Mouse (Mus musculus) intestine, postnatal 0 days (tissue): ENCODE data around the gene Tmem151a. TPM values are rescaled to one million over a fixed set of nuclear protein-coding genes. Genes with fewer than 3 reads are reported as not detected.

ENCODE experiments used
- ATAC-seq: fragments of 200-750 bp; cut with Nextera tagmentation; 2 replicates; pipeline ENCODE4 v1.8.0; 2017; ENCODE audit warnings: mild to moderate bottlenecking, moderate TSS enrichment, moderate library complexity
- H3K27ac ChIP-seq: fragments of 300-500 bp; sonication (generic); 2 replicates; pipeline ENCODE4 v1.5.1; 2014; ENCODE audit warnings: mild to moderate bottlenecking, low read depth, low read length, moderate library complexity
- H3K27me3 ChIP-seq: fragments of 300-500 bp; sonication (generic); replicated peaks from 2 replicates; pipeline ENCODE4 v1.6.1; 2014; ENCODE audit warnings: low read length, mixed read lengths; ENCODE audit not compliant: control insufficient read depth, insufficient read depth
- H3K36me3 ChIP-seq: fragments of 300-500 bp; sonication (generic); 2 replicates; pipeline ENCODE4 v1.6.1; 2014; ENCODE audit warnings: mild to moderate bottlenecking, moderate library complexity; ENCODE audit not compliant: control insufficient read depth, insufficient read depth
- H3K4me1 ChIP-seq: fragments of 300-500 bp; sonication (generic); replicated peaks from 2 replicates; pipeline ENCODE4 v1.6.1; 2014; ENCODE audit warnings: antibody characterized with exemption, low read length, mixed read lengths; ENCODE audit not compliant: control insufficient read depth, insufficient read depth
- H3K4me2 ChIP-seq: fragments of 300-500 bp; sonication (generic); replicated peaks from 2 replicates; pipeline ENCODE4 v1.6.1; 2014; ENCODE audit warnings: low read depth, mild to moderate bottlenecking, moderate library complexity
- H3K4me3 ChIP-seq: fragments of 300-500 bp; sonication (generic); 2 replicates; pipeline ENCODE4 v1.5.1; 2014; ENCODE audit warnings: low read depth, low read length
- H3K9ac ChIP-seq: fragments of 300-500 bp; sonication (generic); 2 replicates; pipeline ENCODE4 v1.6.1; 2014; ENCODE audit warnings: mild to moderate bottlenecking, low read depth, low read length
- H3K9me3 ChIP-seq: fragments of 300-500 bp; sonication (generic); 2 replicates; pipeline ENCODE4 v1.6.1; 2016; ENCODE audit warnings: mixed run types; ENCODE audit not compliant: control insufficient read depth
- CTCF ChIP-seq: sonication (generic); IDR thresholded peaks from 2 replicates; pipeline ENCODE4 v1.5.1; 2016; ENCODE audit warnings: low read depth, mild to moderate bottlenecking, control low read depth, antibody characterized with exemption, moderate library complexity
- WGBS: fragments of 180-500 bp; shearing (Covaris S2); extraction: QIAGEN DNeasy Blood & Tissue Kit; methylation state at CpG from one replicate; pipeline ENCODE4 v1.1.7; 2014; 5-methylcytosine and 5-hydroxymethylcytosine counted together
- polyA plus RNA-seq: library from polyadenylated mRNA; unstranded; fragments of >200 nt; fragmentation: Nextera tagmentation; extraction: Ambion mirVana; gene quantifications from 2 replicates; pipeline ENCODE4 v1.2.1, GENCODE M21; 2015

The Tmem151a gene
- polyA plus RNA-seq, 1 experiment from 2014 or later = 4.0 TPM

DNA sequence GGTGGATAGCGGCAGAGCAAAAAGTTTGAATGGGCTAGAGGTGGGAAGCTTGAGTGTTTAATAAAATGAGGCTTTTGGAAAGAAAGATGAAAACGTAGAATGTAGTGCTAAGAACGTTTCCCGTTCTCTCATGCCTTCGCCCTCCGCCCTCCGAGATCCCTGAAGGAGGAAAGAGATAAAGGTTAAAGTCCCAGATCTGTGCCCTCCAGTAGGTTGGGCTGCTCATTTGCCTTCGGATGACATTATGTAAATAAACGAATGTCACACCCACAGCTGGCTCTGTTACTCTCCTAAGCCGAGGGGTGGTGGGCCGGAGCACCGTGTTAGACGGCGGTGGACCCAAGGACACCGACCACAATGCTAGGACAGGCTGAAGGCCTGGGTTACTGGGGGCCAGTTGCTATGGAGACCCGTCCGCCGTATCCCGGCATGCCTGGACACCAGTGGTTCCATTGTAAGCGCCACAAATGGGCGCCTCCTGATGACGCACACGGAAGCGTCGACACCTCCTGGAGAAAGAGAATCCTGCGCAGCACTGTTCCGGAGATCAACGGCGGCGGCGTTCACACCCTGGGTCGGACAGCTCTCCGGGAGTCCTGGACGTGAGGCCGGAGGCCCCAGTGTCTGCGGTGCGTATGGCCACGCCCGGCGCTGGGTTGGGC lies 44.3 kb downstream of the Tmem151a start, which contains the start of gene Brms1:
Gene Brms1 (plus strand): TSS at position 493 of the 662 bp plus-strand sequence.
- H3K4me1 ChIP-seq = peaks cover 5% of the 10 kb centered on the region; the same call in 1 of the 2 replicates
- no peak; the same call in 1 of the 2 replicates for TF ChIP-seq CTCF
- ATAC-seq = peak; percentile 85
- peak within 1 kb of the TSS; percentile 87 for H3K27ac ChIP-seq
- no peaks in the 10 kb centered on the region for H3K27me3 ChIP-seq
- 3% methylated on average over 40 of the region's 40 CpGs for WGBS
- H3K4me3 ChIP-seq = peak within 1 kb of the TSS; percentile 72
- H3K9me3 ChIP-seq = no peaks in the 10 kb centered on the region
- H3K4me2 ChIP-seq = peak within 1 kb of the TSS; percentile 93
- H3K36me3 ChIP-seq = no peaks in the 10 kb centered on the region; the same call in 1 of the 2 replicates
- peak within 1 kb of the TSS; percentile 73 for H3K9ac ChIP-seq

DNA sequence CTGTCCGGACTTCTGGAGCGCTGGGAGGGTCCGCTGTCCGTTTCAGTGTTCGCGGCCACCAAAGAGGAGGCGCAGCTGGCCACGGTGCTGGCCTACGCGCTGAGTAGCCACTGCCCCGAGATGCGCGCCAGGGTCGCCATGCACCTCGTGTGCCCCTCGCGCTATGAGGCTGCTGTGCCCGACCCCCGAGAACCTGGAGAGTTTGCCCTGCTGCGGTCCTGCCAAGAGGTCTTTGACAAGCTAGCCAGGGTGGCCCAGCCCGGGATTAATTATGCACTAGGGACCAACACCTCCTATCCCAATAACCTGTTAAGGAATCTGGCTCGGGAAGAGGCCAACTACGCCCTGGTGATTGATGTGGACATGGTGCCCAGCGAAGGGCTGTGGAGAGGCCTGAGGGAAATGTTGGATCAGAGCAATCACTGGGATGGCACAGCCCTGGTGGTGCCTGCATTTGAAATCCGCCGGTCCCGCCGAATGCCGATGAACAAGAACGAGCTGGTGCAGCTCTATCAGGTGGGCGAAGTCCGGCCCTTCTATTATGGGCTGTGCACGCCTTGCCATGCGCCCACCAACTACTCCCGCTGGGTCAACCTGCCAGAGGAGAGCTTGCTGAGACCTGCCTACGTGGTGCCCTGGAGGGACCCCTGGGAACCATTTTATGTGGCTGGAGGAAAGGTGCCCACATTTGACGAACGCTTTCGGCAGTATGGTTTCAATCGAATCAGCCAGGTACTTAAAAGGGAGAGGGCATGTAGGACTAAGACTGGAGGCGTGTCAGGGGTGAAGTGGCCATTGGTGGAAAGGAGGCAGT lies 45.8 kb downstream of the Tmem151a start:
- H3K36me3 ChIP-seq = no peaks in the 10 kb centered on the region
- ATAC-seq = 0 out of 2 replicates have a peak, but pooled peaks have one; percentile 14
- WGBS = 8% methylated on average over 41 of the region's 41 CpGs

DNA sequence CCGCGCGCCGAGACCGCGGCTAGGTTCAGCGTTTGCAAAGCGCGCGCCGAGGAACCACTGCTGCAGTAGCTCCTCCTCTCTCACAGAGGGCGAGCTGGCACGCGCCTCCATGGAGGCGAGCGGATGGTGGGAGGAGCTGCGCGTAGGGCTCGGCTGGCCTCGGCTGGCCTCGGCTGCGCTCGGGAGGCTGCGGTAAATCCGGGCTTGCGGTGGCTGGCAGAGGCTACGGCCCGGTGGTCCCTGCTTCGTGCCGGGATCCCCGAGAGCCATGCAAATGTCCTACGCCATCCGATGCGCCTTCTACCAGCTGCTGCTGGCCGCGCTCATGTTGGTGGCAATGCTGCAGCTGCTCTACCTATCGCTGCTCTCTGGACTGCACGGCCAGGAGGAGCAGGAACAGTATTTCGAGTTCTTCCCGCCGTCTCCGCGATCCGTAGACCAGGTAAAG lies 46.6 kb downstream of the Tmem151a start, which contains the start of the genes B4gat1 and AC124502.3:
Gene B4gat1 (plus strand): TSS at position 118 of the 448 bp plus-strand sequence.
Gene AC124502.3 (plus strand): TSS at position 183 of the 448 bp plus-strand sequence.
- no peaks in the 10 kb centered on the region for H3K9me3 ChIP-seq
- no peaks in the 10 kb centered on the region for H3K27me3 ChIP-seq
- WGBS = under 1% methylated on average over 34 of the region's 44 CpGs
- no peaks in the 10 kb centered on the region for H3K36me3 ChIP-seq
- peak; percentile 80 for ATAC-seq
- TF ChIP-seq CTCF = peak; percentile 71
- H3K27ac ChIP-seq = peak within 1 kb of the TSS; percentile 50
- peak within 1 kb of the TSS; percentile 73 for H3K9ac ChIP-seq
- H3K4me1 ChIP-seq = peaks cover 5% of the 10 kb centered on the region; the same call in 1 of the 2 replicates
- peak within 1 kb of the TSS; percentile 70 for H3K4me3 ChIP-seq
- peak within 1 kb of the TSS; percentile 93 for H3K4me2 ChIP-seq

More for the DNA sequence above, 45.8 kb downstream of the Tmem151a start:
- no peaks in the 10 kb centered on the region for H3K9me3 ChIP-seq
- no peaks in the 10 kb centered on the region for H3K27me3 ChIP-seq
- H3K9ac ChIP-seq = peak overlapping the region; percentile 73
- peak overlapping the region; percentile 93 for H3K4me2 ChIP-seq
- H3K27ac ChIP-seq = peak overlapping the region; percentile 50
- peaks cover 5% of the 10 kb centered on the region; the same call in 1 of the 2 replicates for H3K4me1 ChIP-seq
- TF ChIP-seq CTCF = no peak
- H3K4me3 ChIP-seq = peak overlapping the region; percentile 70

DNA sequence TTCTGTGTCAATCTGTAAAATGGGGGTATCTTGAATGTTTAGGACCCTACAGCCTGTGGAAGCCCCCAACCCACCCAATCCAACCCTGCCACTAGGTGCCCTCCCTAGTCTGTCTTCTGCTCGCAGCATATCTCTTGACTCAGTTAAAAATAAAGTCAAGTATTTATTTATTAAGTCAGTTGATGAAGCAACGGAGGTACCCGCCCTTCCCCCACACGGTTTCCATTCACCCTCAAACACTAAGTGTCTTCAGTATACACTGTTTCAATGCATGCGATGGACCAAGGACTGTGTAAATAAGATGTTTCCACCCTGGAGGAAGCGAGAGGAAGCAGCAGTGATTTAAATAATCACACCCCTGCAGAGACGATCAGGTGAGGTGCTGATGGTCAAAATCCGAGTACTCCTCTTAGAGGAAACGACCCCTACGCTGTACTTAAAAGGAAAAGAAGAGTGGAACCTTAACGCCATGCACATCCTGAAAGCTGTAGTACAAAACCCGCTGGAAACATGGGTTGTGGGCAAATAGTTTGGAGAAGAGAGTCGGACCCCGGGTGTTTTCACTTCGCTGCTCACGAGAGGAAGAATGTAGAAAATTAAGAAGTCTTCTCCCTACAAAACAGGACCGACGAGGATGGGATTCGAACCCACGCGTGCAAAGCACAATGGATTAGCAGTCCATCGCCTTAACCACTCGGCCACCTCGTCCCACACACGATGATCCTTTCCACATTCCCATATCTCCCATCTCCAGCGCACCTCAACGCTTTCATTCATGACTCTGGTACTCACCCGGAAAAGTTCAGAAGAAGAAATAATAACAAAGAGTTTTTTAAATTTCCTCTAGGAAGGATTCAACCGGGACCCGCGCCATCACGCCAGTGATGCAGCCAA lies 47.4 kb downstream of the Tmem151a start:
- Histone ChIP-seq H3K4me1 (peaks cover 5% of the 10 kb centered on the region; the same call in 1 of the 2 replicates), H3K4me3 (peak overlapping the region; percentile 70), H3K36me3 (no peaks in the 10 kb centered on the region), H3K4me2 (peak overlapping the region; percentile 93), H3K9ac (0 out of 2 replicates have a peak overlapping the region, but pooled peaks have one; percentile 73), H3K9me3 (no peaks in the 10 kb centered on the region), H3K27ac (peak overlapping the region; percentile 50; the same call in 1 of the 2 replicates), H3K27me3 (no peaks in the 10 kb centered on the region)
- WGBS = 3% methylated on average over 32 of the region's 32 CpGs
- peak; percentile 34; the same call in 1 of the 2 replicates for ATAC-seq
- TF ChIP-seq CTCF = no peak

DNA sequence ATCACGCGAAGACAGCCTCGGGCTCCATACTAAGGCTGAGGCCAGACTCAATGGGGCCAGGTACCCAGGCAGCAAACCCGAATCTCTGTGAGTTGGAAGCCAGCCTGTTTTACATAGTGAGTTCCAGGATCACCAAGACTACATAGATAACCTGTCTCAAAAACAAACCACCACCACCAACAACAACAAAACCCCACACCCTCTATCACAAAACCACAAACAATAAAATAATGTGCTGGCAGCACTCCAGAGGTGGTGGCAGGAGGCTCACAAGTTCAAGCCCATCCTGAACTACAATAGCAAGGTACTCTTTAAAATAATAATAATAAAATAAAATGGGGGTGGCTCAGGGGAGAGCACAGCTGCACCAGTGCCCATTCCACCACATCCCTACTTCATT lies 48.8 kb downstream of the Tmem151a start:
- Histone ChIP-seq H3K27ac (no peak overlapping the region), H3K27me3 (no peaks in the 10 kb centered on the region), H3K4me3 (no peak overlapping the region), H3K36me3 (no peaks in the 10 kb centered on the region), H3K9ac (no peak overlapping the region), H3K4me2 (no peak overlapping the region), H3K9me3 (no peaks in the 10 kb centered on the region), H3K4me1 (peaks cover 5% of the 10 kb centered on the region; the same call in 1 of the 2 replicates)
- 84% methylated on average over 4 of the region's 4 CpGs for WGBS
- no peak for ATAC-seq
- no peak for TF ChIP-seq CTCF
